Comparison of ENCODE assay signal across 20 mouse cellular contexts in the genomic region with DNA sequence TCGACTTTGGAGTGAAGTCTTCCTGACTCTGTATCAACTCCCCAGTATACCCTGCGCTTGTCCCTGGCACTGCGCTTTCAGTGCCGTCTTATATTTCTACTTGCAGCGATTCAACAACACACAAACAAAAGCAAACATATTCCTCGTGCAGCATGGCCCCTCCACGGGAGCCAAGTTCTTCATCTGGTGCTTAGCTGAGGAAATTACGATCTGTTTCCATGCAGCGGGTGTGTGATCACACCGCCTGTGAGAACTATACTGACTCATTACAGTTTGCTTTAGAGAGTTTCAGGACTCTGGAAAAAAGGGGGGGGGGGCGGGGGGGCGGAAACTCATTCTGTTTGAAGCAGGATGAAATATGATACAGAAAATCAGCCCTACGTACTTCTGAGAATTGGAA. TPM values are rescaled to one million over a fixed set of nuclear protein-coding genes. Genes with fewer than 3 reads are reported as not detected.
DNase-seq lines count a peak whose midpoint lies in the region; ATAC-seq and TF ChIP-seq lines count a peak whose summit lies in the region.
"Had no signal": no experiment of that assay in that cellular context is flagged by ENCODE, and none has a peak within 500 bp of the region (broad histone marks: within the 10 kb centered on the region; RNA-seq: fewer than 3 reads in every experiment).

No protein-coding gene starts in this region.

- ATAC-seq in heart, postnatal 0 days (ENCODE audit: insufficient read depth, low read depth), result no peak
- no peak for ATAC-seq in limb, embryonic 15.5 days (ENCODE audit: insufficient number of reproducible peaks, low FRiP score, low TSS enrichment, low read depth)
- ATAC-seq in CD4-positive, CD25-positive, alpha-beta regulatory T cell, adult 4 months, result no peak
- ATAC-seq in midbrain, postnatal 0 days (ENCODE audit: low FRiP score), result no peak
- ATAC-seq in heart, embryonic 12.5 days (ENCODE audit: insufficient number of reproducible peaks, low FRiP score), result no peak
- ATAC-seq: activated CD4-positive, CD25-positive, alpha-beta regulatory T cell, adult 4 months had no signal

- peak overlapping the region; percentile 3; the same call in 1 of the 2 replicates for H3K4me2 ChIP-seq in heart, postnatal 0 days (ENCODE audit: low read depth, low read length)
- peak overlapping the region; percentile 27 for H3K4me2 ChIP-seq in limb, embryonic 15.5 days
- no peak overlapping the region for H3K4me2 ChIP-seq in midbrain, postnatal 0 days (ENCODE audit: low read depth, low read length, poor library complexity, severe bottlenecking)
- no peak overlapping the region for H3K4me2 ChIP-seq in heart, embryonic 12.5 days

- no peaks in the 10 kb centered on the region for H3K36me3 ChIP-seq in heart, postnatal 0 days (replicated peaks; ENCODE audit: control insufficient read depth, insufficient read depth, low read length)
- no peaks in the 10 kb centered on the region for H3K36me3 ChIP-seq in embryonic facial prominence, embryonic 10.5 days (replicated peaks)
- no peaks in the 10 kb centered on the region for H3K36me3 ChIP-seq in limb, embryonic 15.5 days
- no peaks in the 10 kb centered on the region for H3K36me3 ChIP-seq in midbrain, postnatal 0 days (ENCODE audit: insufficient read depth, low read length)
- H3K36me3 ChIP-seq in heart, embryonic 12.5 days, result no peaks in the 10 kb centered on the region
- H3K36me3 ChIP-seq: heart, embryonic 10.5 days; midbrain, embryonic 10.5 days had no signal

- no peak for TF ChIP-seq EP300 in heart, postnatal 0 days (IDR thresholded peaks at IDR 0.05; ENCODE audit: low read depth)

- H3K9ac ChIP-seq in heart, postnatal 0 days (replicated peaks; ENCODE audit: low read depth, low read length), result no peak overlapping the region
- H3K9ac ChIP-seq in limb, embryonic 15.5 days, result no peak overlapping the region
- no peak overlapping the region for H3K9ac ChIP-seq in midbrain, postnatal 0 days (replicated peaks; ENCODE audit: low read length, poor library complexity, severe bottlenecking)
- no peak overlapping the region for H3K9ac ChIP-seq in heart, embryonic 12.5 days

- 70% methylated on average over 13 of the region's 13 CpGs for WGBS in heart, postnatal 0 days
- 75% methylated on average over 13 of the region's 13 CpGs for WGBS in embryonic facial prominence, embryonic 10.5 days
- 37% methylated on average over 13 of the region's 13 CpGs for WGBS in limb, embryonic 15.5 days
- 85% methylated on average over 13 of the region's 13 CpGs for whole genome bisulfite sequencing in midbrain, postnatal 0 days
- WGBS in heart, embryonic 12.5 days, result 69% methylated on average over 13 of the region's 13 CpGs

- no peak for DNase-seq in heart, postnatal 0 days (ENCODE audit: low spot score)
- DNase-seq in heart, adult 18-20 months, result no peak
- peak; percentile 22 for DNase-seq in embryonic facial prominence, embryonic 10.5 days (ENCODE audit: low spot score)
- DNase-seq in layer of hippocampus, adult 2 months (ENCODE audit: low spot score in 2 of 2), result peak; percentile 20 to 46
- DNase-seq in midbrain, postnatal 0 days (ENCODE audit: low spot score), result no peak
- DNase-seq: kidney, adult 18-20 months; retina, postnatal 1 day; thymus, postnatal 4 days had no signal

- H3K4me1 ChIP-seq in heart, postnatal 0 days (ENCODE audit: control insufficient read depth, insufficient read depth), result no peaks in the 10 kb centered on the region
- 0 out of 2 replicates have a peak, but pooled peaks cover 4% of the 10 kb centered on the region for H3K4me1 ChIP-seq in embryonic facial prominence, embryonic 10.5 days
- peaks cover 4% of the 10 kb centered on the region; the same call in 1 of the 2 replicates for H3K4me1 ChIP-seq in limb, embryonic 15.5 days
- H3K4me1 ChIP-seq in midbrain, postnatal 0 days (ENCODE audit: insufficient read depth, low read length), result no peaks in the 10 kb centered on the region
- H3K4me1 ChIP-seq in heart, embryonic 12.5 days (replicated peaks), result no peaks in the 10 kb centered on the region
- H3K4me1 ChIP-seq: heart, embryonic 10.5 days; midbrain, embryonic 10.5 days had no signal

- H3K27me3 ChIP-seq in heart, postnatal 0 days (ENCODE audit: control insufficient read depth, insufficient read depth, low read length), result no peaks in the 10 kb centered on the region
- no peaks in the 10 kb centered on the region for H3K27me3 ChIP-seq in embryonic facial prominence, embryonic 10.5 days (replicated peaks; ENCODE audit: low read depth, poor library complexity, severe bottlenecking)
- no peaks in the 10 kb centered on the region for H3K27me3 ChIP-seq in limb, embryonic 15.5 days
- H3K27me3 ChIP-seq in midbrain, postnatal 0 days (ENCODE audit: insufficient read depth, low read length), result no peaks in the 10 kb centered on the region
- H3K27me3 ChIP-seq in heart, embryonic 12.5 days (replicated peaks), result no peaks in the 10 kb centered on the region

- H3K4me3 ChIP-seq in heart, postnatal 0 days (ENCODE audit: low read depth, low read length), result no peak overlapping the region
- H3K4me3 ChIP-seq in embryonic facial prominence, embryonic 10.5 days, result no peak overlapping the region
- H3K4me3 ChIP-seq in layer of hippocampus, adult 2 months, result no peak overlapping the region
- H3K4me3 ChIP-seq in limb, embryonic 15.5 days, result 0 out of 2 replicates have a peak overlapping the region, but pooled peaks have one; percentile 9
- no peak overlapping the region for H3K4me3 ChIP-seq in midbrain, postnatal 0 days (ENCODE audit: low read depth, low read length)
- H3K4me3 ChIP-seq in heart, embryonic 12.5 days, result no peak overlapping the region
- H3K4me3 ChIP-seq: heart, embryonic 10.5 days; midbrain, embryonic 10.5 days had no signal

- no peak for TF ChIP-seq CTCF in heart, postnatal 0 days (IDR thresholded peaks at IDR 0.05; ENCODE audit: low read depth)
- no peak for TF ChIP-seq CTCF in layer of hippocampus, adult 2 months (conservative IDR thresholded peaks at IDR 0.05)
- TF ChIP-seq CTCF in midbrain, postnatal 0 days (IDR thresholded peaks at IDR 0.05), result no peak

- H3K27ac ChIP-seq in heart, postnatal 0 days (ENCODE audit: low read depth), result no peak overlapping the region
- no peak overlapping the region for H3K27ac ChIP-seq in embryonic facial prominence, embryonic 10.5 days (replicated peaks)
- no peak overlapping the region for H3K27ac ChIP-seq in layer of hippocampus, adult 2 months
- H3K27ac ChIP-seq in limb, embryonic 15.5 days, result no peak overlapping the region
- H3K27ac ChIP-seq in midbrain, postnatal 0 days (ENCODE audit: low read depth, low read length), result no peak overlapping the region
- H3K27ac ChIP-seq in heart, embryonic 12.5 days (ENCODE audit: poor library complexity, severe bottlenecking), result no peak overlapping the region
- H3K27ac ChIP-seq: heart, embryonic 10.5 days; midbrain, embryonic 10.5 days had no signal

- H3K9me3 ChIP-seq in heart, postnatal 0 days (replicated peaks; ENCODE audit: control insufficient read depth, low read length), result no peaks in the 10 kb centered on the region
- H3K9me3 ChIP-seq in embryonic facial prominence, embryonic 10.5 days, result no peaks in the 10 kb centered on the region
- H3K9me3 ChIP-seq in limb, embryonic 15.5 days, result no peaks in the 10 kb centered on the region
- no peaks in the 10 kb centered on the region for H3K9me3 ChIP-seq in midbrain, postnatal 0 days (ENCODE audit: low read length)
- no peaks in the 10 kb centered on the region for H3K9me3 ChIP-seq in heart, embryonic 12.5 days (replicated peaks)
- H3K9me3 ChIP-seq: heart, embryonic 10.5 days; midbrain, embryonic 10.5 days had no signal

RNA-seq across cellular contexts. Expression of gene Ccdc54, which starts 18.4 kb away (rescaled TPM):
- total RNA-seq in heart, postnatal 0 days (2014; rRNA removed; ENCODE audit: low replicate concordance), result not detected in 2 replicates
- not detected in 2 replicates for polyA plus RNA-seq in heart, postnatal 0 days (2015; fragmentation: Nextera tagmentation; extraction: Ambion mirVana)
- total RNA-seq in heart, adult 18-20 months (2021), result not detected
- not detected in 2 replicates for polyA plus RNA-seq in embryonic facial prominence, embryonic 10.5 days (2016; fragmentation: Nextera tagmentation; extraction: Ambion mirVana)
- not detected for total RNA-seq in layer of hippocampus, adult 2 months (2021)
- polyA plus RNA-seq in limb, embryonic 15.5 days (2015; fragmentation: Nextera tagmentation; extraction: Ambion mirVana), result not detected in 2 replicates
- not detected for polyA plus RNA-seq in CD4-positive, CD25-positive, alpha-beta regulatory T cell, adult 4 months (2017; shearing (Covaris generic))
- not detected in 2 replicates for total RNA-seq in midbrain, postnatal 0 days (2014; rRNA removed)
- not detected in 2 replicates for polyA plus RNA-seq in midbrain, postnatal 0 days (2015; fragmentation: Nextera tagmentation; extraction: Ambion mirVana)
- not detected in 2 replicates for polyA plus RNA-seq in heart, embryonic 12.5 days (2016; fragmentation: Nextera tagmentation; extraction: Ambion mirVana)
- total RNA-seq: layer of hippocampus, adult 18-20 months had no signal
- polyA plus RNA-seq: activated CD4-positive, CD25-positive, alpha-beta regulatory T cell, adult 4 months; C2C12; heart, embryonic 10.5 days; hindbrain, embryonic 11.5 days; liver, embryonic 16.5 days; midbrain, embryonic 10.5 days; neural tube, embryonic 11.5 days; stomach, embryonic 14.5 days had no signal

Comparison
In these comparisons a context has a peak if more than half of its experiments do, and no peak if none do; other contexts are left out.
1. H3K4me2 ChIP-seq: peak in heart, postnatal 0 days (single experiment) and limb, embryonic 15.5 days (single experiment); none in midbrain, postnatal 0 days (single experiment) and heart, embryonic 12.5 days (single experiment).
2. DNase-seq: peak in embryonic facial prominence, embryonic 10.5 days (single experiment) and layer of hippocampus, adult 2 months (2 of 2); none in heart, postnatal 0 days (single experiment), heart, adult 18-20 months (0 of 2) and midbrain, postnatal 0 days (single experiment).